Mouse (Mus musculus): ENCODE data around the gene Milr1.
"Not testable (repeated sequence)": the region's sequence is repeated elsewhere in the genome, so short reads cannot be mapped to it uniquely, and the experiment has no call there.

Gene Milr1

GRCm38 (mm10) chr11:106730714-106731113 lies 20.3 kb upstream of the Milr1 start:
- DNase-seq (ENCODE audit: low read depth, low spot score), result no peak

GRCm38 (mm10) chr11:106736614-106737013 lies 14.4 kb upstream of the Milr1 start:
- DNase-seq (ENCODE audit: low read depth, low spot score), result no peak

- DNase-seq (ENCODE audit: low read depth, low spot score), result peak; percentile 32
Measured at GRCm38 (mm10) chr11:106737178-106737621, 13.8 kb upstream of the Milr1 start.

- no peak for DNase-seq (ENCODE audit: low read depth, low spot score)
Measured at GRCm38 (mm10) chr11:106739116-106739515, 11.9 kb upstream of the Milr1 start.

GRCm38 (mm10) chr11:106740724-106741123 lies 10.3 kb upstream of the Milr1 start:
- not testable (repeated sequence) for DNase-seq (ENCODE audit: low read depth, low spot score)

GRCm38 (mm10) chr11:106741232-106741631 lies 9.8 kb upstream of the Milr1 start:
- no peak for DNase-seq (ENCODE audit: low read depth, low spot score)

GRCm38 (mm10) chr11:106741826-106742225 lies 9.2 kb upstream of the Milr1 start:
- no peak for DNase-seq (ENCODE audit: low read depth, low spot score)

- DNase-seq (ENCODE audit: low read depth, low spot score), result no peak
Measured at GRCm38 (mm10) chr11:106742388-106742841, 8.6 kb upstream of the Milr1 start.

- DNase-seq (ENCODE audit: low read depth, low spot score), result no peak
Measured at GRCm38 (mm10) chr11:106744949-106745348, 6.1 kb upstream of the Milr1 start.

GRCm38 (mm10) chr11:106749557-106750120 lies 1.4 kb upstream of the Milr1 start:
- not testable (repeated sequence) for DNase-seq (ENCODE audit: low read depth, low spot score)

GRCm38 (mm10) chr11:106750121-106750751 lies 790 bp upstream of the Milr1 start, which contains the start of gene Pecam1:
Gene Pecam1, minus strand, starts transcription at chr11:106750628.
- DNase-seq (ENCODE audit: low read depth, low spot score), result no peak

- peak; percentile 39 for DNase-seq (ENCODE audit: low read depth, low spot score)
Measured at GRCm38 (mm10) chr11:106752103-106752502, 1.1 kb downstream of the Milr1 start.

- DNase-seq (ENCODE audit: low read depth, low spot score), result no peak
Measured at GRCm38 (mm10) chr11:106753314-106753713, 2.3 kb downstream of the Milr1 start.

- DNase-seq (ENCODE audit: low read depth, low spot score), result no peak
Measured at GRCm38 (mm10) chr11:106755583-106755982, 4.6 kb downstream of the Milr1 start.

GRCm38 (mm10) chr11:106759028-106759427 lies 8.0 kb downstream of the Milr1 start:
- DNase-seq (ENCODE audit: low read depth, low spot score), result no peak

- DNase-seq (ENCODE audit: low read depth, low spot score), result no peak
Measured at GRCm38 (mm10) chr11:106760511-106760910, 9.5 kb downstream of the Milr1 start.

- peak; percentile 52 for DNase-seq (ENCODE audit: low read depth, low spot score)
Measured at GRCm38 (mm10) chr11:106762139-106762799, 11.2 kb downstream of the Milr1 start.

GRCm38 (mm10) chr11:106762800-106763185 lies 11.8 kb downstream of the Milr1 start:
- no peak for DNase-seq (ENCODE audit: low read depth, low spot score)

GRCm38 (mm10) chr11:106766611-106767162 lies 15.7 kb downstream of the Milr1 start:
- no peak for DNase-seq (ENCODE audit: low read depth, low spot score)

- DNase-seq (ENCODE audit: low read depth, low spot score), result no peak
Measured at GRCm38 (mm10) chr11:106767516-106767915, 16.5 kb downstream of the Milr1 start.

- DNase-seq (ENCODE audit: low read depth, low spot score), result no peak
Measured at GRCm38 (mm10) chr11:106770195-106770974, 19.4 kb downstream of the Milr1 start.

GRCm38 (mm10) chr11:106773061-106773460 lies 22.0 kb downstream of the Milr1 start:
- DNase-seq (ENCODE audit: low read depth, low spot score), result no peak
